Mouse (Mus musculus): ENCODE results near the gene Tnrc6c. TPM values are rescaled to one million over a fixed set of nuclear protein-coding genes. Genes with fewer than 3 reads are reported as not detected.

Gene Tnrc6c
- polyA plus RNA-seq, 1 experiment from 2014 or later: 29.7 TPM

DNA sequence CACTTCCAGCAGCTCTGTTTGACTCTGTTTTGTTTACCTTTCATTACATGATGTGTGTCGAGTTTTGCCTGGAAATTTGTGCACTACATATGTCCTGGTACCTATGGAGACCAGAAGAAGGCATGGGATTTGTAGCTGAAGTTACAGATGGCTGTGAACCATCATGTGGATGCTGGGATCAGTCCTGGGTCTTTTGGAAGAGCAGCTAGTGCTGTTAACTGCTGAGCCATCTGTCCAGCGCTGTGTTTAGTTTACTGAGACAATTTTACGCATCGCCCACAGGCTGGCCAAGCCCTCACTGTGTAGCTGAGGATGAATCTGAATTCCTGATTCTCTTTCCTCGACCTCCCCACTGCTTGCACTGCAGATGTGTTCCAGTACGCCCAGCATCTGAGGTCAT is 6.1 kb upstream of the Tnrc6c start:
- H3K36me3 ChIP-seq (ENCODE audit: control insufficient read depth, insufficient read depth): no peaks in the 10 kb centered on the region
- ATAC-seq: no peak
- no peak overlapping the region for H3K4me3 ChIP-seq (replicated peaks; ENCODE audit: low read length)
- H3K4me2 ChIP-seq (ENCODE audit: low read length): no peak overlapping the region
- no peaks in the 10 kb centered on the region for H3K9me3 ChIP-seq (ENCODE audit: control insufficient read depth, low read length)
- no peak overlapping the region for H3K9ac ChIP-seq (replicated peaks; ENCODE audit: low read depth, low read length)
- WGBS: 75% methylated on average over 6 of the region's 6 CpGs
- H3K27me3 ChIP-seq (replicated peaks; ENCODE audit: control insufficient read depth, insufficient read depth, low read length): no peaks in the 10 kb centered on the region
- H3K27ac ChIP-seq (ENCODE audit: low read length): no peak overlapping the region; the same call in 1 of the 2 replicates
- peaks cover 10% of the 10 kb centered on the region for H3K4me1 ChIP-seq (replicated peaks; ENCODE audit: control insufficient read depth, insufficient read depth, low read length)

DNA sequence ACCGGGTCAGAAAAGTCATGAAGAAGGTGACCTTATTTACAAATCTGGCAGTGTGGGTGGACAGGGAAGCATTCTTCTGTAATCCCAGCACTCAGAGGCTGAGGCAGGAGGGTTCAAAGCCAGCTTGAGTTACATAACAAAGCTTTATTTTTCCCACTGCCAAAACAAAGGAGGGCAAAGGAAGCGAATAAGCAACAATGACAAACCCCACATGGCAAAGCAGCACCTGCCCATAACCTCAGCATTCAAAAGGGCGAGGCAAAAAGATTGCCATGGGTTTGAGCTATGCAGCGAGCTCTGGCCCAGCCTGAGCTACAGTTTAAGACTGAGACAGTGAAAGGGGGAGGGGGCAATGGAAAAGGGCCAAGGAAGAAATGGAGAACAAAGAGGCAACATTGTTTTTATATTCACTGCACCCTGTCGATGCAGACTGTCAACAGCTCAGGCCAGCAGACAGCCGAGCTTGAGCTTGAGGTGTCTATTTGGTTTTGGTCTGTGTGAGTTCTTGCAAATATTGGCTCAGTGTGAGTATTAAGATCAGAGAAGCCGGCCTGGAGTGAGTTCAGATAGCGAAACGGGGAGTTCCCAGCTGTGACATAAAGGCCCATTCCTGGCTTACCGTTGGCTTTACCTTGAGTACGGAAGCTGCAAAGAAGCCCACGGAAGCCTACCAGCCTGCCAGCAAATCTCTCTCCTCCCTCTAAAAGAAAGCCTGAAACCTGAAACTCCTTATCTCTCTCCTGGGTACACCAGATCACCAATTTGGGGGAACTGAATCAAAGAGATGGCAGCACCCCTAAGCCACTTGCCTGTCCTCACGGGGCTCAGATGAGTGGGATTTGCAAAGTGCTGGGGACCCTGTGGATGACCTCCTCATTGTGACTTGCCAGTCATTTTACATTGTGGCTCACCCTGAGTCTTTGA is 3.1 kb upstream of the Tnrc6c start:
- Histone ChIP-seq H3K4me1 (replicated peaks; ENCODE audit: control insufficient read depth, insufficient read depth, low read length) (peaks cover 19% of the 10 kb centered on the region), H3K4me3 (replicated peaks; ENCODE audit: low read length) (no peak overlapping the region), H3K27ac (ENCODE audit: low read length) (no peak overlapping the region), H3K27me3 (replicated peaks; ENCODE audit: control insufficient read depth, insufficient read depth, low read length) (no peaks in the 10 kb centered on the region), H3K36me3 (ENCODE audit: control insufficient read depth, insufficient read depth) (no peaks in the 10 kb centered on the region), H3K9ac (replicated peaks; ENCODE audit: low read depth, low read length) (no peak overlapping the region), H3K4me2 (ENCODE audit: low read length) (no peak overlapping the region), H3K9me3 (ENCODE audit: control insufficient read depth, low read length) (no peaks in the 10 kb centered on the region)
- ATAC-seq: no peak
- WGBS: 71% methylated on average over 13 of the region's 13 CpGs

DNA sequence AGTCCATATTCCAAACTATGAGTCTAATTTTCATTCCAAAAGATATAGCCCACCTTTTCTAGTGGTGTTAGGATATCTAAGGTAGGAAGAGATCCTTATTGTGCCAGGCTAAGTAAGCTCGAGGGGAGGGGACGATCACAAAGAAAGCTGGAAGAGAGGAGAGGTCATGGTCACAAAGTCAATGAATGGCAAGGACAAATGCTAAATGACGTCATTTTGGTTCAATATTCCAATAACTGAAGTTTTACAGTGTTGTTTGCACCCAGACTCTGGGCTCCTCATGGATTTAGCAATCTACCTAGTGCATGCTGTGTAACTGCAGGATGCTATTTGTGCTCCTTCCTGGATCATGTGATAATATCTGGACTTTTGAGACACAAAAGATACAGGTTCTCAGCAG is 1.2 kb upstream of the Tnrc6c start:
- Histone ChIP-seq H3K27me3 (replicated peaks; ENCODE audit: control insufficient read depth, insufficient read depth, low read length) (no peaks in the 10 kb centered on the region), H3K36me3 (ENCODE audit: control insufficient read depth, insufficient read depth) (no peaks in the 10 kb centered on the region), H3K27ac (ENCODE audit: low read length) (peak overlapping the region; percentile 98), H3K9ac (replicated peaks; ENCODE audit: low read depth, low read length) (no peak overlapping the region), H3K4me1 (replicated peaks; ENCODE audit: control insufficient read depth, insufficient read depth, low read length) (peaks cover 29% of the 10 kb centered on the region), H3K9me3 (ENCODE audit: control insufficient read depth, low read length) (no peaks in the 10 kb centered on the region), H3K4me2 (ENCODE audit: low read length) (peak overlapping the region; percentile 84), H3K4me3 (replicated peaks; ENCODE audit: low read length) (no peak overlapping the region)
- whole genome bisulfite sequencing: 60% methylated on average over 3 of the region's 3 CpGs
- ATAC-seq: no peak

DNA sequence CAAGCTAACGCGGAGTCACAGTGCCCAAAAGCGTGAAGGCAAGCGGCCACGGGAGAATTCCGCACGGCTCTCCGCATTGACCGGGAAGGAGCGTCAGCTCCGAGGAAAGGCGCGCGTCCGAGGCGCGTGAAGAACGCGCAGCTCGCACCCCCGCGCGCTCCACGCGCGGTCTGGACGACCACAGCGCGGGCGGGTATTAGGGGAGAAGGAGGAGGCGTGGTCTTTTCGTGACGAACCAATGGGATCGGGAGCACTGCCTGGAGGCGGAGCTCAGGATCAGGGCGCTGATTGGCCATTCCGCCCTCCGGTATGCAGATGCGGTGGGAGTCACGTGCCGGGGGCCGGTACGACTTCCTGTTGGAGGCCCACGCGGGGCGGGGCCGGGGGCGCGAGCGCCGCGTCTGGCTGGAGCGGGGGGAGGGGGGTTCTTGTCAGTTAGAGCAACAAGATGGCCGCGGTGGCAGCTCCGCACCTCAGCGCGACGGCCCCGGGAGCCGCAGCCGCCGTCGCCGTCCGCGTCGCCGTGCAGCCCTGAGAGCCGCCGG is 363 bp downstream of the Tnrc6c start:
- peak overlapping the region; percentile 86 for H3K9ac ChIP-seq (replicated peaks; ENCODE audit: low read depth, low read length)
- ATAC-seq: peak; percentile 95
- H3K4me2 ChIP-seq (ENCODE audit: low read length): peak overlapping the region; percentile 90
- H3K36me3 ChIP-seq (ENCODE audit: control insufficient read depth, insufficient read depth): no peaks in the 10 kb centered on the region
- WGBS: under 1% methylated on average over 63 of the region's 71 CpGs
- no peaks in the 10 kb centered on the region for H3K27me3 ChIP-seq (replicated peaks; ENCODE audit: control insufficient read depth, insufficient read depth, low read length)
- no peaks in the 10 kb centered on the region for H3K9me3 ChIP-seq (ENCODE audit: control insufficient read depth, low read length)
- H3K4me1 ChIP-seq (replicated peaks; ENCODE audit: control insufficient read depth, insufficient read depth, low read length): peaks cover 39% of the 10 kb centered on the region
- peak overlapping the region; percentile 98 for H3K27ac ChIP-seq (ENCODE audit: low read length)
- H3K4me3 ChIP-seq (replicated peaks; ENCODE audit: low read length): peak overlapping the region; percentile 67

DNA sequence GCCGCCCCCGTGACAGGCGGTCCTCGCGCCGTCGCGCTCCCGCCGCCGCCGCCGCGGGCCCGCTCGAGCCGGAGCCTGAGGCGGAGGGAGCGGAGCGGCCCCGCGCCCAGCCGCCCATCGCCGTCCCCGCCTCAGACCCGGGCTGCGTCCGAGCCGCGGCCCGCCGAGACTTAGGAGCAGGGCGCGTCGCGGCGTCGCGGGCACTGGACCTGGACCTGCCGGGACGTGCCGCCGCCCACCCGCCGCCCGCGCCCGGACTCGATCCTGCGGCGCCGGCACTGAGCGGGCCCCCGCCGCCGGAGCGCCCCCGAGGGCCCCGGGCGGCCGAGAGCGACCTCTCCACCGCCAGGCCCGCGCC is 824 bp downstream of the Tnrc6c start:
- Histone ChIP-seq H3K4me3 (replicated peaks; ENCODE audit: low read length) (peak overlapping the region; percentile 67), H3K27ac (ENCODE audit: low read length) (peak overlapping the region; percentile 97), H3K9ac (replicated peaks; ENCODE audit: low read depth, low read length) (peak overlapping the region; percentile 86), H3K36me3 (ENCODE audit: control insufficient read depth, insufficient read depth) (no peaks in the 10 kb centered on the region), H3K27me3 (replicated peaks; ENCODE audit: control insufficient read depth, insufficient read depth, low read length) (no peaks in the 10 kb centered on the region), H3K4me1 (replicated peaks; ENCODE audit: control insufficient read depth, insufficient read depth, low read length) (peaks cover 39% of the 10 kb centered on the region), H3K9me3 (ENCODE audit: control insufficient read depth, low read length) (no peaks in the 10 kb centered on the region), H3K4me2 (ENCODE audit: low read length) (peak overlapping the region; percentile 90)
- under 1% methylated on average over 61 of the region's 66 CpGs for WGBS
- peak; percentile 18 for ATAC-seq

DNA sequence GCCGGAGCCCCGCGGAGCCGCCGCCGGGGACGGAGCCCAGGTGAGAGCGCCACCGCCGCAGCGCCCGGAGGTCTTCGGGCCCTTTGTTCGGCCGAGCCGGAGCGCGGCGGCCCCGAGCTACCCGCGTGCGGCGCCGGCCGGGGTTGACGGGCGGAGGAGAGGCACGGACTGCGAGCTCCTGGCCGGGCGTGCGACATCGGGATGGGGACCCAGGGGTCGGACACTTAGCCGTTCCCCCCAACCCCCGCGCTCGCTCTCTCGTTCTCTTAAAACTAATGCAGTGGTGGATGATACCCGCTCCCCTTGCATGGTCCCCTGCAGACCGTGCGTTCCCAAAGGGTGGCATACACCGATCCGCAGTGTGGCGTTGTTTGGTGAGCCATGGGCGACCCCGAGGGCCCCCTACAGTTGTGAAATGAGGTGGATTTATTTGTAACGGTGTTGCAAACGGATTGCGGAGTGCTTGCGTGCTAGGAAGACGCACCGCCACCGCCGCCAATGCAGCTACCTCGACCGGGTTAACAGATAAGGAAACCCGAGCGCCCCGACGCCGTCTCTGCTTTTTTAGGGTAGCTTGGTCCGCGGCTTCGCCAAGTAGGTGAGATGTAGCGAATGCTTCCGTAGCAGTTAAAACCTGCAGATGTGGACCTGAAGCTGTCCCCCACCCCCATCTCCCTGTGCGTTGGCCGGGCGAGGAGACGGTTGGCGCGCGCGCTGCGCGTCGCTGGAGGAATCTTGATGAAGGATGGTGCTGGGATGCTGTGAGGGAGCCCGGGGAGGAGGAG is 1.4 kb downstream of the Tnrc6c start:
- peak overlapping the region; percentile 67 for H3K4me3 ChIP-seq (replicated peaks; ENCODE audit: low read length)
- H3K4me2 ChIP-seq (ENCODE audit: low read length): peak overlapping the region; percentile 90
- H3K9me3 ChIP-seq (ENCODE audit: control insufficient read depth, low read length): no peaks in the 10 kb centered on the region
- H3K4me1 ChIP-seq (replicated peaks; ENCODE audit: control insufficient read depth, insufficient read depth, low read length): peaks cover 39% of the 10 kb centered on the region
- H3K9ac ChIP-seq (replicated peaks; ENCODE audit: low read depth, low read length): peak overlapping the region; percentile 86
- no peaks in the 10 kb centered on the region for H3K27me3 ChIP-seq (replicated peaks; ENCODE audit: control insufficient read depth, insufficient read depth, low read length)
- ATAC-seq: no peak
- WGBS: under 1% methylated on average over 80 of the region's 80 CpGs
- H3K27ac ChIP-seq (ENCODE audit: low read length): peak overlapping the region; percentile 97
- H3K36me3 ChIP-seq (ENCODE audit: control insufficient read depth, insufficient read depth): no peaks in the 10 kb centered on the region

DNA sequence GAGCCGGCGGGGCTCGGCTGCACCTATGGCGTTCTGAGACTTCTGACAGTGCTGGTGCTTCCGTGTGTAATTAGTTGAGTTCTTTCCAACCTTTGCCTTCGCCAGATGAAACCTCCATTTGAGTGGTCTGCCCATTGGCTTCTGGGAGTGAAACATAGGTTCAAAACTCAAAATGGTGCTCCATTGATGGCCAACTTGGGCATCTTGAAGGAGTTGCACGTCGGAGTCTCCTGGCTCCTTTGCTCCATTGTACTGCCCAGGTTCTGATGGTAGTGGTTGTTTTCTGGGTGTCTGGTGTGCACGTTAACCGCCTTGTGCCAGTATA is 1.9 kb downstream of the Tnrc6c start:
- peak overlapping the region; percentile 97 for H3K27ac ChIP-seq (ENCODE audit: low read length)
- no peaks in the 10 kb centered on the region for H3K9me3 ChIP-seq (ENCODE audit: control insufficient read depth, low read length)
- 3% methylated on average over 10 of the region's 10 CpGs for WGBS
- H3K4me2 ChIP-seq (ENCODE audit: low read length): peak overlapping the region; percentile 90
- peak overlapping the region; percentile 86 for H3K9ac ChIP-seq (replicated peaks; ENCODE audit: low read depth, low read length)
- ATAC-seq: no peak
- H3K4me1 ChIP-seq (replicated peaks; ENCODE audit: control insufficient read depth, insufficient read depth, low read length): peaks cover 39% of the 10 kb centered on the region
- no peaks in the 10 kb centered on the region for H3K27me3 ChIP-seq (replicated peaks; ENCODE audit: control insufficient read depth, insufficient read depth, low read length)
- H3K4me3 ChIP-seq (replicated peaks; ENCODE audit: low read length): peak overlapping the region; percentile 67
- no peaks in the 10 kb centered on the region for H3K36me3 ChIP-seq (ENCODE audit: control insufficient read depth, insufficient read depth)

DNA sequence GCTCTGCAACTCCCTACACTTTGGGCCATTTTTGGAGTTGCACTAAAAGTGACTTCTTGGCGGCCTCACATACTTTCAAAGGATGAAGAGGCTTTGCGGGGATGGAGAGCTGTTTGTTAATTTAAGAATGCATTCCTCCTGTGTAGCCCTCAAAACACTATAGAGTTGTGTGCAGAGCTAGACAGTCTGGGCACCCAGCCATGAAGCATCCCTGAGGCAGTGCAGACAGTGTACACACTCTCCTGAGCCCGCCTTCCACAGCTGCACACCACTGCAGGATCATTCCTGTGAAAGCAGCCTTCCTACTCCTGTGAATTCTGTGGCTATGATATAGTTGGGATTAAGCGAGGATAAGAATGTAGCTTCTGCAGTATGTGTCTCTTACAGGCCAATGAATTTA is 4.9 kb downstream of the Tnrc6c start:
- H3K9me3 ChIP-seq (ENCODE audit: control insufficient read depth, low read length): no peaks in the 10 kb centered on the region
- WGBS: 36% methylated on average over 4 of the region's 4 CpGs
- ATAC-seq: no peak
- no peak overlapping the region for H3K9ac ChIP-seq (replicated peaks; ENCODE audit: low read depth, low read length)
- peaks cover 31% of the 10 kb centered on the region for H3K4me1 ChIP-seq (replicated peaks; ENCODE audit: control insufficient read depth, insufficient read depth, low read length)
- no peak overlapping the region for H3K4me3 ChIP-seq (replicated peaks; ENCODE audit: low read length)
- H3K4me2 ChIP-seq (ENCODE audit: low read length): peak overlapping the region; percentile 28; the same call in 1 of the 2 replicates
- no peaks in the 10 kb centered on the region for H3K27me3 ChIP-seq (replicated peaks; ENCODE audit: control insufficient read depth, insufficient read depth, low read length)
- H3K27ac ChIP-seq (ENCODE audit: low read length): no peak overlapping the region
- H3K36me3 ChIP-seq (ENCODE audit: control insufficient read depth, insufficient read depth): no peaks in the 10 kb centered on the region
